Mouse (Mus musculus): ENCODE measurements around the gene Fbxl18.
"Not testable (repeated sequence)": the region's sequence is repeated elsewhere in the genome, so short reads cannot be mapped to it uniquely, and the experiment has no call there.

The Fbxl18 gene

DNA sequence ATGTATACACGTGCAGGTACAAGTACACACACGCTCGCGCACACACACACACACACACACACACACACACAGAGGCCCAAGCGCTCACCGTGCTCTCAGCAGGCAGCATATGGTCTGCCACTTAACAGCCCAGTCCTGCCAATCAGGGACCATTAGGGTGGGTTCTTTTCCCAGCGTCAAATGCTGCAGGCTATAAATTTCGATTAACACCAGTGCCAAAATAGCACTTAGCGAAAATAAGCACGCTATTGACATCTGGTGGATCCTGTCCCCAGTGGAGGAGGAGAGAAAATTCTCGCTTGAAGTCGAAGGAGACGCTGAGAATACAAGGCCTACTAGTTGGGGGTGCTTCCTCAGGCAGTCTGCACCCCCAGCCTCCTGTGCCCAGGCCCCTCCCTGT lies 25.8 kb downstream of the Fbxl18 start:
- no peak for DNase-seq

DNA sequence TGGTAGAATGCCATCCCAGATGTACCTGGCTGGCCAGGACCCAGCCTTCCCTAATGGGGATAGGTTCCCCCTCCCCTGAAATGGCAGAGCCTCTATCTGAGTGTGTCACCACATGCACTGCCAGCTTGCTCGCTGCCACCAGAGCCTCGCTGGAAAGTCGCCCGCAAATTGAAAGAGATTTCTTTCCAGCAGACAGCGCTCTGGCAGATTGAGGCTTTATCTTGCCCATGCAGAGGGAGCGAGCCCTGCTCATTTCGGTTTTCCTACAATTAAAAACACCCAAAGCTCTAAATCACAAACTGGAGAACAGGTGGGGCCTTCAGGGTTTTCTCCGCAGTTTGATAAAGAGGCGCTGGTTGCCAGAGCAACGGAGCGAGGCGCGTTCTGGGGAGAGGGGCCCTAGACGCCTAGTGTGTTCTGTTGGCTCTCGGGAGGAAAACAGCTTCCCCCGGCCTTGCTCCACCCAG lies 37.4 kb downstream of the Fbxl18 start:
- DNase-seq, result peak; percentile 64 to 65

DNA sequence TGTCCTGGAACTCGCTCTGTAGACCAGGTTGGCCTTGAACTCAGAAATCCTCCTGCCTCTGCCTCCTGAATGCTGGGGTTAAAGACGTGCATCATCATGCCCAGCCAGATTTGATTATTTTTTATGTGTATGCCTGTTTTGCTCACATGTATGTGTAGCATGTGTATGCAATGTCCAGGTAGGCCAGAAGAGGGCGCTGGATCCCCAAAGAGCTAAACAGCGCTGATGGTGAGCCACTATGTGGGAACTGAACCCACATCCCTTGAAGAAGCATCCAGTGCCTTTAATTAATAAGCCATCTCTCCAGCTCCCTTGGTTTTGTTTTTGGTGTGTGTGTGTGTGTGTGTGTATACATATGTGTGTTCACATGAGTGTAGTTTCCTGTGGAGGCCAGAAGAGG lies 38.8 kb downstream of the Fbxl18 start:
- no peak for DNase-seq

DNA sequence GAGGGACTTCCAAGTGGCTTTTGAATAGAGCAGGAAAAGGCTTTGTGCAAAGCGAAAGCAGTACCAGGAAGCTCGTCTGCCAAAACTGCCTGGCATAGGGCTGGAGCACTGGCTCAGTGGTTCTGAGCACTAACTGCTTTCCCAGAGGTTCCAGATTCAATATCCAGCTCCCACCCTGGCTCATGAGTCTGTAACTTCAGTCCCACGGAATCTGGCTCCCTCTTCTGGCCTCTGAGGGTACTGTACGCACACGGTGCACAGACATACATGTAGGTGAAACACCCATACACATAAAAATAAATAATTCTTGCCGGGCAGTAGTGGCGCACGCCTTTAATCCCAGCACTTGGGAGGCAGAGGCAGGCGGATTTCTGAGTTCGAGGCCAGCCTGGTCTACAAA lies 40.3 kb downstream of the Fbxl18 start:
- peak; percentile 35 to 38 for DNase-seq

DNA sequence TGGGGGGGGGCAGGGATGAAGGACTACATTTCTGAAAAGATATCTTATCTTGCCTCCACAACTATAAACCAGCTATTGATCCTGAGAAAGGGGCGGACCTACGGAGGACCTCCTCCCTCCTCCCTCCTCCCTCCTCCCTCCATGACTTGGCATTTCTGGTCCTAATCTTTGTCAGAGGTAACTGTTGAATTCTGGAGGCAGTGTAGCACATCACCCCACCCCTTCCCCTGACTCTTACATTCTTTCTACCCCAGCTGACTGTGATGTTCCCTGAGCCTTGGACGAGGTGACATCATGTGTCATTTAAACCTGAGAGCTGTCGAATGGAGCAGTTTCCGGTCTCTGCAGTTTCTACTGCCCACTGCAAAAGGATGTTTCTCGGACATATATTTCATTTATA lies 41.6 kb downstream of the Fbxl18 start:
- no peak for DNase-seq

DNA sequence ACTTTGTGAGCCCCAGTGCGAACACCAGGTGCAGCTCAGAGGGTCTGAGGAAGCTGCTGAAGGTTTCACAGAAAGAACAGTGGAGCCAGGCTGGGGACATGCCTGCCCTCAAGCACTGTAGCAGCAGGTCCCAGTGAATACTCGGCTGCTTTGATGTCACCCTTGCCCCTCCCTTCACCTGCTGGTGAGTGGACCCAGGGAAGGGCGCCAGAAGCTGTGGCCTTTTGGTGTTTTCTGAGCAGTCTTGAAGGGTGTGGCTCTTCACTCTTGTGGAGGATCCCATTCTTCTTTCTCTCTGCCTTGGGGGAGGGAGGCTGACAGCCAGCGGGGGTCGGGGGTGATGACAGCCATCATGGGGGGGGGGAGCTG lies 43.6 kb downstream of the Fbxl18 start:
- no peak for DNase-seq

DNA sequence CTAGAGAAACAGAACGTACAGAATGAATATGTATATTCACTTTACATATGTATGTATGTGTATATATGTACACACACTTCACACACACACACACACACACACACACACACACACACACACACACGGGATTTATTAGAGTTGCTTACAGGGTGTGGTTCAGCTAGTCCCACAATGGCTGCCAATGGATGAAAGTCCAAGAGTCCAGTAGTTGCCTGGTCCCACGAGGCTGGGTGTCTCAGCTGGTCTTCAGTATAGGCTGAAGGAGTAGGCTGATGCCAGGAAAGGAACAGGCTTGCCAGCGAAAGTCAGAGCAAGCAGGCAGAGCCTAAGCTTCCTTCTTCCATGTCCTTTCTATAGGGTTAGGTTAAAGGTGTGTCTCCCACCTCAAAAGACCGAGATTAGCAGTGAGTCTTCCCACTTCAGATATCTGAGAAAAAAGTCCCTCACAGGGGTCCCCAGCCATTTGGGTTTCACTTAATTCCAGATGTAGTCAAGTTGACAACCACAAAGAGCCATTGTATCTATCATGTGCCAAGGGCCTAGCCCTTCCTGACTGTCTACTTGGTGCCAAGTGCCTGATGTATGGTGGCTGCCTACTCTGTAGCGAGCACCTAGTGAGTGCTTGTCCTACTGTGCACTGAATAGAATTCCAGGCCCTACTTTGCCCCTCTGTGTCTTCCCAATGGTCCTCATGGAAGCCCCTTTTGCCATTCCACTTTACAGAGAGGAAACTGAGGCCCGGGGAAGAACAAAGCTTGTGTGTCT lies 44.1 kb downstream of the Fbxl18 start:
- no peak for DNase-seq

DNA sequence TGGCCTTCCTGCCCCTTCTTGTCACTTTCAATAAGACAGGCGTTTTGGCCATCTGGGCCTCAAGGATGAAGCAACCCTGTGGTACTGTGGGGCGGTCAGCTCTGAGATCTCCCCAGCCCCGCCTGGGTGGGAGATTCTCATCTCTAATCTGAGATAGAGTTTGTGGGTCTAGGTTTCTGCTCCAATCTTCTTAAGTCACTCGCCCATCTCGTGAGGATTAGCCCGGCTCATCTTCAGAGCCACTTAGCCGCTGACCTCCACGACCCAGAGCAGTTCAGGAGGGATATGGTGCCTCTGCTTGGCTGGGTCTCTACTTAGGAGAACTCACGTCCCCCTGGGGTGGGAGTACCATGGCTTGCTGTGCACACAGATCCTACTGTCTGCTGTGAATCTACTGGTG lies 44.7 kb downstream of the Fbxl18 start:
- no peak for DNase-seq

DNA sequence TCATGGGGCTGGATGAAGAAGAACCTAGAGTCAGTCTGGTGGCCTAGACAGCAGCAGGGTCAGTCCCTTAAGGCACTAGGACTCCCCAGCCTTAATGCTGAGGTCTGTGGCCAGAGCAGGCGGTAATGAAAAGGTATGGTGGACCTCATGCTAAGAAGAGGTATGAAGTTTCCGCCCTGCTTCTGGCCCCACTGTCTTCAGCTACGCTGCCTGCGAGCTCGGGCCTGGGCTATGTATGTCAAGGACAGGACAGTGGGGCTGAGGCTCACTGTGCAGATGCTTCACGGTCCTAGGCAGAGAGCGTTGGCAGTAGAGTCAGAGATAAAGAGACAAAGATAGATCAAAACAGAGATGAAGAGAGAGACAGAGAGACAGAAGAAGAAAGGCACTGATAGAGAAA lies 46.3 kb downstream of the Fbxl18 start:
- no peak for DNase-seq

DNA sequence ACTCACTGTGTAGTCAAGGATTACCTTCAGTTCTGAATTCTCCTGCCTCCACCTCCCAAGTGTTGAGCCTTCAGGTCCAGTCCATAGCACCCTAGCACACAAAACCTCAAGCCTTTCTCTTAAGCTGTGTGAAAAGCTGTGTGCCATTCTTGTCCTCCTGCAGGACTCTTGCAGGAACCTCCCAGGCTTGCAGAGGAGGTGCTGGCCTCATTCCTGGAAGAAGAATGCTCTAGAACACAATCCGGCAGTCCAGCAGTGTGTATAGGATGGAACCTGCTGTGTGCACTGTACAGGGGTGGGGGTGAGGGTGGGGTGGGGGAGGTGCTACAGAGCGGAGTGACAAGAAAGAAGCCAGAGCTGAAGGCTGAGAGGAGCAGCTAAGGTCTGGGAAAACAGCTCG lies 47.1 kb downstream of the Fbxl18 start:
- no peak for DNase-seq

DNA sequence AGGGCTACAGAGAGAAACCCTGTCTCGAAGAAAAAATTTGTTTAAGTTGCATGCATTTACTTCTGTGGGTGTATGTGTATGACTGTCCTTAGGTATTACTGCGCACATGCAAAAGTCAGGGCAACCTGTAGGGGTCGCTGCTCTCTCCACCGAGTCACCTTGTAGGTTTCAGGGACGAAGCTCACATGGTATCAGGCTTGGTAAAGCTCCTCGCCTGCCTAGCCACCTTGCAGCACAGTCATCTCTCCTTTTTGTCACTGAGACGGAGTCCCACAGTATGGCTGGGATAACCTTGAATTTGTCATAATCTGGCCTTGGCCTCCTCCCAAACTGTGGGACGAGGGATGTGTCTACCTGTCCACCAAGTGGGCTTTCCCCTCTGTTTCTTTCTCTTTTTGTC lies 50.8 kb downstream of the Fbxl18 start:
- peak; percentile 13 to 37 for DNase-seq

DNA sequence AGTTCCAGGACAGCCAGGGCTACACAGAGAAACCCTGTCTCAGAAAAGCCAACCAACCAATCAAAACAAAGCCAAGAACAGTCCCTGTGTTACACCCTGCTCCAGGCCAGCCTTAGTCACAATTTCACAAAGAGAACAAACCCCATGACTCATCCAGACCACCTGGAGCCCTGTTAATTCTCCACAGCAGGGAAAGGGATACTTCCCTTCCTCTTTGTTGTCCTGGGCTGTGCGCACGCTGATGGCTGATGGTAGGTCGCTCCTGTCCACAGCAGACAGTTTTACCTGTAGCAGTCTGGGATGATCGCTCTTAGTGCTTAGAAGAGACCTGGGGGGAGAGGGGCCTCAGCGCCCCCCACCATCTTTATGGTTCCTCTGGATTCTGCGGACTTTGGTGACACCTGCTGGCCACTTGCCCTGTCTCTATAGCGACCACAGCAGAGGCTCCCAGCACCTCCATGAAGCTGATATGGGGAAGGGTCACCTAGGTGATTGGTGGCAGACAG lies 53.0 kb downstream of the Fbxl18 start:
- peak; percentile 40 to 46 for DNase-seq

DNA sequence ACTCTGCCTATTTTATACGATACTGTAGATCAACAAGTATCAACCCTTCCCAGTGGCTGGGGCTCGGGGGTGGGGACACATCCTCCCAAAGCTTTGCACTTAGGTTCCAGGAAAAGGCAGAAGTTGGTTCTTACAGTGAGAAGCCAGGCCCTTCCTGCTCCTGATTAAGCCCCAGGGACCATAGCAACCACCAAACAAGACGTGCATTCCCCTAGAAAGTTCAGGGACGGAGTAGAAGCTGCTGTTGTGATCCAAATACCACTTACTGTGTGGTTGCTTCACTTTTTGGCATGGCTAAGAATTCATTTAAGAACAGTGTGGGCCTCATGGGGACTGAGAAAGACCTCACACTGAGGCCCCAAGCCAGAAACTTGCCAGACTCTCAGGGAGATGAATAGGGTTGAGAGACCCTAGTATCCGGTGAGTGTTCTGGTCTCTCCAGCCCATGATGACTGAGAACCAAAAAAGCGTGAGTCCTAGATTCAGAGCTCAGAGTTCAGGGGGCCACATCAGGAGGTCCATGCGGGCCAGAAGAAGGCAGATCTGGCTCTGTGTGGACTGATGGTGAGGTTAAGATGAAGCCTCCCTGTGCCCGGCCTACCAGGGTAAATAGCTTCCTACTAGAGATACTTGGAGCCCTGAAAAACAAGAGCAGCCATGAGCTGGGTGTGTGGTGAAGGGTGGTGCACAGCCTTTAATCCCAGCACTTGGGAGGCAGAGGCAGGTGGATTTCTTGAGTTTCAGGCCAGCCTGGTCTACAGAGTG lies 53.7 kb downstream of the Fbxl18 start:
- DNase-seq, result no peak

DNA sequence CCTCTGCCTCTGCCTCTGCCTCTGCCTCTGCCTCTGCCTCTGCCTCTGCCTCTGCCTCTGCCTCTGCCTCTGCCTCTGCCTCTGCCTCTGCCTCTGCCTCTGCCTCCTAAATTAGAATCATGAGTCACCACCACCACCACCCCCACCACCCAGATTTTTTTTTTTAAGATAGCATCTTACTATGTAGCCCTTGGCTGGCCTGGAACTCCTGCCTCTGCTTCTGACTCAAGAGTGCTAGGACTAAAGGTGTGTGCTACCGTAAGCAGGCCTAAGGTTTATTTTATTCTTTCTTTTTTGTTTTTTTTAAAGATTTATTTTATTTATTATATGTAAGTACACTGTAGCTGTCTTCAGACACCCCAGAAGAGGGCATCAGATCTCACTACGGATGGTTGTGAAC lies 57.8 kb downstream of the Fbxl18 start:
- DNase-seq, result not testable (repeated sequence)

DNA sequence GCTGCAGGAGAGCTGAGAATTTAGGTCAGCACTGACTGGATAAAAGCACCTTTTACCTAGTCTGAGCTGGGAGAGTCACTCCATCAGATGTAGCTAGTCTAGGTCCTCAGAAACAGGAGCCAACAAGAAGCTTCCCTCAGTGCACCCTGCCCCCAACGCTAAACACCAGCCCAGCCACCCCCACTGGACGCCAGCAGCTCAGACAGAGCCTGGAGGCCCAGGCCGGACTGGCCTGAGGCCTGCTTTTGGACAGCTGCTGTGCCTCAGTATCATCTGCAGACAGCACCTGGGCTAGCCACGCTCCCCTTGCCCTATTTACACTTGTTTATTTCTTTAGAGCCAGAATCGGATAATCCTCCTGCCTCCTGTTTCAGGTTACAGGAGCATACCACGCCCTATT lies 58.3 kb downstream of the Fbxl18 start:
- DNase-seq, result no peak

DNA sequence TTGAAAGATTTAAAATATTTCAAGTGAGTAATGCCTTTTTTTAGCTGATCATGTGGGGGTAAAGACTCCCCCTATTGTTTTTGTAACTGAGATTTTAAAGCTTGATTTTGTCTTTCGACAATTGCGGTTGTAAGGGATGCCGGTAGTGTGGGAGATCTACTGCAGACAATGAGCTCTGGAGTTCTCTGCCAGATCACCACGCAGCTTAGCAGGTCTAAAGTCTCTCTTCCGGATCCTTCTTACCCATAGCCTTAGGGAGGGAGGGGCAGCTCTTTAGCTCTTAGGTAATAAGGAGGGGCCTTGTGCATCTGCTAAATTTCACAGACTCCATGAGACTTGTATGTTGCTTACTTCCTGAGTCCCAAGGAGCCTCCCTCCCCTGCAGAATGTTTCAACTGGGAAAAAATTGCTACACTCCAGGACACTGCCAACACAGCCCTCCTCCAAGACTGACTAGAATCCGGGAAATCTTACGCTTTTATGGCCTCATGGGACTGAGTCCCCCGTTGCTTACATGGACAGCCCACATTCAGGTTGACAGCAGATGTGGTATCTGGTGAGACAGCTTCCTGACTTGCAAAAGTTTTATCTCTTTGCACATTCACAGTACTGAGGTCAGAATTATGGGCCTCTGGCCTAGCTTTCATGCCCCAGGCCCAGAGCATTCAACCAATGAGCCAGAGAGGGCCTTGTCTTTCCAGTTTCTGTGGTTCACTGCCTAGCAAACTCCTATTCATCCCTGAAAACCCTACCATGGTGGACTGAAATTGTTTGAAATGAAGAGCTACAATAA lies 61.4 kb downstream of the Fbxl18 start:
- DNase-seq, result no peak

DNA sequence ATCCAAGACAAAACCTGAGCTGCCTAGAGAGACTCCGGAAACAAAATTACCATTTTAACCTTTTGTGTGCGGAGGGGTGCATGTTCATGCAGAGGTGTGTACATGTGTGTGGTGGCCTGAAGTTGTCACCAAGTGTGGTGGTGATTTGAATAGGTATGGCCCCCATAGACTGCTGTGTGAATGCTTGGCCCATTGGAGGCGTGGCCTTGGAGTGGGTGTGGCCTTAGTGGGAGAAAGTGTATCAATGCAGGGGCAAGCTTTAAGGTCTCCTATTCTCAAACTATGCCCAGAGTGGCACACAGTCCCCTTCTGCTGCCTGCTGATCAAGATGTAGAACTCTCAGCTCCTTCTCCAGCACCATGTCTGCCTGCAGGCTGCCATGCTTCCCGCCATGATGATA lies 69.1 kb downstream of the Fbxl18 start:
- no peak for DNase-seq

DNA sequence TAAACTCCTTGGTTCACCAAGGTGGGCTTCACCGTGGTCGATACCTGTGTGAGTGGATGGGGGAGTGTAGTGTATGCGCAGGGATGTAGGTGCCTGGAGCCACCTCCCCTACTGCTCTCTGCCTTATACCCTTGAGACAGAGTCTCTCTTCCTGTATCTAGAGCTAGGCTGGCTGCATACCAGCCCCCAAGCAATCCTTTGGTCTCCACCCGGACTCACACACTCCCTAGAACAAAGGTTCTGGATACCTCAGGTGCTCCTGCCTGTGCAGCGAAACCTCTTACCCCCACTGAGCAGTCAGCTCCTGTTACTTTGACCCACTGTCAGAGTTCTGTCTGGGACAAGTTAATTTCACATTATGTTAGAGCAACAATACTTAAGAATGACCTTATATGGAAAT lies 69.6 kb downstream of the Fbxl18 start:
- DNase-seq, result no peak

DNA sequence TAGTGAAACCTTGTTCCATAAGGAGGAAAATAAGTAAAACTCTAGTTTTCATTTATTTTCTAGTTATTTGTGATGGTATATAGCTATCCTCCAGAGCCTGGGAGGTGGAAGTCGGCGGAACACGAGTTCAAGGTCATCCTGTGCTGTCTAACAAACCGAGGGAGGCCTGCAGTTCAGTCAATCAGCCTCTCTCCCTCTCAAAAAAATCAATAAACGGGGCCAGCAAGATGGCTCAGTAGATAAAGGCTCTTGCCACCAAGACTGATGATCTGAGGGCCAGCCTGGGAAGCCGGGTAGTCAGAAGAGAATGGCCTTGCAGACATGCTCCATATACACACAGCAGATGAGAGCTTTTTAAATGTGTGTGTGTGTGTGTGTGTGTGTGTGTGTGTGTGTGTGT lies 71.1 kb downstream of the Fbxl18 start:
- no peak for DNase-seq

DNA sequence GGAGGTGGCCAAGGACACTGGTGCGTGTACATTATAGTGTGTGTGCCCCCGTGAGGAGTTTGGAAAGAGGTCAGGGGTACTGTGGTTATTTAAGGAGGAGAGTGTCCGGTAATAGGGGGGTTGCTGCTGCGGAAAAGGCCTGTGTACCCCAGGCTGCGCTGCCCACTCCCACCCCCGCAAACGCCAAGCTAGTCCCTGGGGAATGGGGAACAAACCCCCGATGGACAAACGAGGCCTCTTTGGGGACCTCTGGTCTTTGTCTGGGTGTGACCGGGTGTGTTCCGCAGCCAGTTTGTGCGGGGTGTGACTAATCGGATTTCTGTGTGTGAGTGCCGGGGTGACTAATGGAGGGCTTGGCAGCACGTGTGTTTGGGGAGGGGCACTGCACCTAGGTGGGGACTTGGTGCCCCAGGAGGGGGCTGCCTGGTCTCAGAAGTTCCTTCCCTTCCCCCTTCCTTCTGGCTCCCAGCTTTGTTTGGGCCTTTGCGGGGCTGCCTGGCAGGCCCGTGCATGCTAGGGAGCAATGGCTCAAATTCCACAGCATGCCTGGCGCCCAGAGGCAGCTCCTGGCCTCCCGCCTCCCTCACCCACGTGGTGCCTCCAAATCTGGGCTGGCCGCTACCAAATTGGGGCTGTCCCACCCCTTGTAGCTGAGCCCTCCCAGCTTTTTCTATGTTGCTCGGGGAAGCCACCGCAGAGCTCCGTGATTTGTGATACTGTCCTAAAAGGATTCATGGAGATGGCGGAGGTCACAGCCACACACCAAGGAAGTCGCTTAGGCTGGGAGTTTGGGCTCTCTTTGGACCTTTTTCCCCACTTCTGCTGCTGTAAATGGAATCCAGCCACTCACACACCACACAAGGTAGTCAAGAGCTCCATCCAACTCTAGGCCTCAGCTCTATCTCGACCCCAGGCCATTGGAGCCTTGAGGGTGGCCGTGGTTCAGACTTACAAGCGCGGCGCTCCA lies 71.8 kb downstream of the Fbxl18 start:
- peak; percentile 80 to 82 for DNase-seq

DNA sequence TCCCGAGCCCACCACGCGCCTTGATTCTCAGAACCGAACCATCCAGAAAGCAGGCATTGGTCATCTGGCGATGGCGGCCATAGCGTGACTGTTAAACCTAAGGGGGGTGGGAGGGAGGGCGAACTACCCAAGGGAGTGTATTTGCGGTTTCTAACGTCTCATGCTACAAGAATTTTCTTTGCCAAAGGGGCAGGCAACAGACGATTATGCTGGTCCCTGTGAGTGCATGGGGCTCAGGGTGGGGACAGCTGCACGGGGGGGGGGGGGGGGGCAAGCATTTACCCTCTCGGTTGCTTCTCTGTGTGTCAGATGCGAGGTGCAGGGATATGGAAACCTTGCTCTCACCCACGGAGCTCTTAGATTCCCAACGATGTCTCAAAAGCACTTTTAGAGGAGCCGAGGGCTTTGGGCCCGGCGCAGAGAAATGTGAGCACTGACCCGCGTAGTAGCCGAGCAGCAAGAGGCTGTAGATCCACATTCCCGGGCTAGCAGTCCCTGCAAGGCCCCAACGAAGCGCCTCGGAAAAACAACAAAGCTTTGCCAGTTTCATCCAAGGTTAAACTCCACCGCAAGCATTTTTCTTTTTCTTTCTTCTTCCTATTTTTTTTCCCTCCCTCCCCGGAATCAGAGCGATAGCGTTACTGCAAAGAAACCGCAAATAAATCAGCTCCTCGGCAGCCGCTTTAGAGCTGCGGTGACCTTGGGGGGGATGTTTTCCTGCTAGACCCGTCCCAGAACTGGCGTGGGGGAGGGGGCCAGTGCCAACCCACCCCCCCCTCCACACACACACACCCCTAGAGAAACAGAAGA lies 72.7 kb downstream of the Fbxl18 start:
- DNase-seq, result peak; percentile 46 to 61
